9 mouse cellular contexts compared by ENCODE assay signal in genomic region chr17:78298967-78299540, GRCm38 (mm10).
DNase-seq lines count a peak whose midpoint lies in the region; ATAC-seq lines count a peak whose summit lies in the region.
"Had no signal": no experiment of that assay in that cellular context is flagged by ENCODE, and none has a peak within 500 bp of the region (broad histone marks: within the 10 kb centered on the region; RNA-seq: fewer than 3 reads in every experiment).

No protein-coding gene starts in this region.

- H3K9ac ChIP-seq in limb, embryonic 13.5 days: no peak overlapping the region
- no peak overlapping the region for H3K9ac ChIP-seq in liver, embryonic 11.5 days (ENCODE audit: low read depth, low read length)
- H3K9ac ChIP-seq: midbrain, embryonic 12.5 days had no signal

- H3K27ac ChIP-seq in limb, embryonic 13.5 days: no peak overlapping the region
- no peak overlapping the region for H3K27ac ChIP-seq in limb, embryonic 10.5 days
- no peak overlapping the region for H3K27ac ChIP-seq in liver, embryonic 11.5 days (ENCODE audit: low read depth, low read length)
- H3K27ac ChIP-seq: midbrain, embryonic 12.5 days had no signal

- peak; percentile 24; the same call in 1 of the 2 replicates for ATAC-seq in limb, embryonic 13.5 days (ENCODE audit: low FRiP score, low read depth)
- ATAC-seq in liver, embryonic 11.5 days (replicated peaks; ENCODE audit: low FRiP score): no peak
- no peak for ATAC-seq in activated CD4-positive, CD25-positive, alpha-beta regulatory T cell, adult 4 months

- 49% methylated on average over 8 of the region's 8 CpGs for WGBS in limb, embryonic 13.5 days
- WGBS in limb, embryonic 10.5 days: 36% methylated on average over 8 of the region's 8 CpGs
- 18% methylated on average over 8 of the region's 8 CpGs for WGBS in liver, embryonic 11.5 days

- peaks cover 27% of the 10 kb centered on the region for H3K36me3 ChIP-seq in limb, embryonic 13.5 days
- H3K36me3 ChIP-seq in limb, embryonic 10.5 days: no peaks in the 10 kb centered on the region; the same call in 1 of the 2 replicates
- H3K36me3 ChIP-seq in liver, embryonic 11.5 days (ENCODE audit: control insufficient read depth, insufficient read depth, low read length): no peaks in the 10 kb centered on the region

- no peak for DNase-seq in limb, embryonic 10.5 days (ENCODE audit: low spot score)
- DNase-seq in embryo, embryonic 10 days (ENCODE audit: low spot score): peak; percentile 60
- DNase-seq in liver, embryonic 11.5 days (ENCODE audit: low spot score): no peak
- peak; percentile 53 for DNase-seq in thymus, postnatal 14 days
- DNase-seq in gastrocnemius, postnatal 25 days: no peak
- DNase-seq: cerebellum, adult 2 months had no signal

- H3K27me3 ChIP-seq in limb, embryonic 13.5 days: no peaks in the 10 kb centered on the region
- H3K27me3 ChIP-seq in limb, embryonic 10.5 days (ENCODE audit: low read depth, poor library complexity, severe bottlenecking): no peaks in the 10 kb centered on the region
- no peaks in the 10 kb centered on the region for H3K27me3 ChIP-seq in liver, embryonic 11.5 days (replicated peaks; ENCODE audit: control insufficient read depth, insufficient read depth, low read length)
- H3K27me3 ChIP-seq: midbrain, embryonic 12.5 days had no signal

- peaks cover 4% of the 10 kb centered on the region for H3K4me1 ChIP-seq in limb, embryonic 13.5 days
- peaks cover 5% of the 10 kb centered on the region for H3K4me1 ChIP-seq in limb, embryonic 10.5 days
- H3K4me1 ChIP-seq in liver, embryonic 11.5 days (replicated peaks; ENCODE audit: control insufficient read depth, insufficient read depth, low read length): peaks cover 29% of the 10 kb centered on the region

- no peak overlapping the region for H3K4me3 ChIP-seq in limb, embryonic 13.5 days
- no peak overlapping the region for H3K4me3 ChIP-seq in limb, embryonic 10.5 days
- H3K4me3 ChIP-seq in liver, embryonic 11.5 days (ENCODE audit: low read depth, low read length): no peak overlapping the region
- H3K4me3 ChIP-seq: midbrain, embryonic 12.5 days had no signal

- no peaks in the 10 kb centered on the region for H3K9me3 ChIP-seq in limb, embryonic 13.5 days
- H3K9me3 ChIP-seq in limb, embryonic 10.5 days (replicated peaks): no peaks in the 10 kb centered on the region
- no peaks in the 10 kb centered on the region for H3K9me3 ChIP-seq in liver, embryonic 11.5 days (ENCODE audit: control insufficient read depth, low read length)
- H3K9me3 ChIP-seq: midbrain, embryonic 12.5 days had no signal

- no peak overlapping the region for H3K4me2 ChIP-seq in limb, embryonic 13.5 days (replicated peaks)
- peak overlapping the region; percentile 34 for H3K4me2 ChIP-seq in liver, embryonic 11.5 days
- H3K4me2 ChIP-seq: midbrain, embryonic 12.5 days had no signal

Comparison
In these comparisons a context has a peak if more than half of its experiments do, and no peak if none do; other contexts are left out.
1. DNase-seq: peak in embryo, embryonic 10 days (single experiment) and thymus, postnatal 14 days (single experiment); none in limb, embryonic 10.5 days (single experiment), liver, embryonic 11.5 days (single experiment) and gastrocnemius, postnatal 25 days (single experiment).